Mouse (Mus musculus): ENCODE data around the gene Cdkl1.

DNA sequence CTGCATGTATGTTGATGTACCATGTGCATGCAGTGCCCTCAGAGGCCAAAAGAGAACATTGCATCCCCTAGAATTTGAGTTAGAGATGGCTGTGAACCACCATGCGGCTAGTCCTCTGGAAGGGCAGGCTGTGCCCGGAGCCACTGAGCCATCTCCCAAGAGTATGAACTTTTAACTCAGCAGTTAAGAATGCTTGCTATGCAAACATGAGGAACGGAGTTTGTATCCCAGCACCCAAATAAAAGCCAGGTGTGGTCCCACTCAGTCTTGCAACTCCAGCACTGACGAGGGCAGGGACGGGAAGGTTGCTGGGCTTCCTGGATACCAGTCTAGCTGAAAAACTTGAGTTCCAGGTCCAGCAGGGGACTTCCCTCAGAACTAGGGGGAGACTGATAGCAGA is 49.1 kb downstream of the Cdkl1 start:
- TF ChIP-seq CTCF (IDR thresholded peaks at IDR 0.05) (no peak), EP300 (IDR thresholded peaks at IDR 0.05; ENCODE audit: insufficient read depth, low read depth, low read length) (no peak), POLR2A (IDR thresholded peaks at IDR 0.05; ENCODE audit: insufficient read depth, low read depth, low read length) (no peak)

Data from heart, adult 2 months (tissue).